Mouse (Mus musculus): ENCODE results near the gene Vps33b. TPM values are rescaled to one million over a fixed set of nuclear protein-coding genes. Genes with fewer than 3 reads are reported as not detected.
A peak's percentile ranks its signal among the peaks of the same experiment; 100 is the strongest.

The Vps33b gene
- polyA plus RNA-seq, 1 experiment from 2014 or later, result 15.5 TPM

GRCm38 (mm10) chr7:80336932-80337331 is 67.5 kb downstream of the Vps33b start:
- Histone ChIP-seq H3K27ac (ENCODE audit: low read depth, low read length) (no peak overlapping the region), H3K4me3 (ENCODE audit: low read length) (no peak overlapping the region), H3K4me1 (ENCODE audit: control insufficient read depth, insufficient read depth, low read length) (peaks cover 10% of the 10 kb centered on the region), H3K36me3 (ENCODE audit: control insufficient read depth, insufficient read depth, low read length) (peaks cover 55% of the 10 kb centered on the region), H3K4me2 (replicated peaks; ENCODE audit: low read depth, low read length) (no peak overlapping the region), H3K9ac (ENCODE audit: low read depth, low read length) (no peak overlapping the region), H3K27me3 (ENCODE audit: control insufficient read depth, insufficient read depth, low read length) (no peaks in the 10 kb centered on the region), H3K9me3 (ENCODE audit: control insufficient read depth, low read length) (0 out of 2 replicates have a peak, but pooled peaks cover 2% of the 10 kb centered on the region)
- no peak for ATAC-seq (ENCODE audit: low FRiP score, low TSS enrichment)
- 88% methylated on average over 3 of the region's 3 CpGs for WGBS

- Histone ChIP-seq H3K9me3 (ENCODE audit: control insufficient read depth, low read length) (no peaks in the 10 kb centered on the region), H3K4me2 (replicated peaks; ENCODE audit: low read depth, low read length) (peak overlapping the region; percentile 55), H3K27ac (ENCODE audit: low read depth, low read length) (no peak overlapping the region), H3K4me3 (ENCODE audit: low read length) (peak overlapping the region; percentile 66), H3K36me3 (ENCODE audit: control insufficient read depth, insufficient read depth, low read length) (peaks cover 34% of the 10 kb centered on the region), H3K4me1 (ENCODE audit: control insufficient read depth, insufficient read depth, low read length) (peaks cover 18% of the 10 kb centered on the region), H3K27me3 (ENCODE audit: control insufficient read depth, insufficient read depth, low read length) (no peaks in the 10 kb centered on the region), H3K9ac (ENCODE audit: low read depth, low read length) (peak overlapping the region; percentile 61)
- ATAC-seq (ENCODE audit: low FRiP score, low TSS enrichment), result no peak
- WGBS, result 7% methylated on average over 17 of the region's 17 CpGs
Measured at GRCm38 (mm10) chr7:80339371-80339770, 69.9 kb downstream of the Vps33b start.

GRCm38 (mm10) chr7:80339793-80340628 is 70.6 kb downstream of the Vps33b start:
- ATAC-seq (ENCODE audit: low FRiP score, low TSS enrichment), result peak; percentile 97
- H3K9me3 ChIP-seq (ENCODE audit: control insufficient read depth, low read length), result no peaks in the 10 kb centered on the region
- peak overlapping the region; percentile 63 for H3K27ac ChIP-seq (ENCODE audit: low read depth, low read length)
- no peaks in the 10 kb centered on the region for H3K27me3 ChIP-seq (ENCODE audit: control insufficient read depth, insufficient read depth, low read length)
- H3K4me3 ChIP-seq (ENCODE audit: low read length), result peak overlapping the region; percentile 66
- H3K9ac ChIP-seq (ENCODE audit: low read depth, low read length), result peak overlapping the region; percentile 61
- peak overlapping the region; percentile 55 for H3K4me2 ChIP-seq (replicated peaks; ENCODE audit: low read depth, low read length)
- peaks cover 28% of the 10 kb centered on the region for H3K36me3 ChIP-seq (ENCODE audit: control insufficient read depth, insufficient read depth, low read length)
- WGBS, result under 1% methylated on average over 45 of the region's 45 CpGs
- peaks cover 18% of the 10 kb centered on the region for H3K4me1 ChIP-seq (ENCODE audit: control insufficient read depth, insufficient read depth, low read length)

GRCm38 (mm10) chr7:80340793-80341192 is 71.3 kb downstream of the Vps33b start, which contains the start of gene Unc45a:
Gene Unc45a, minus strand, starts transcription at chr7:80341005.
- ATAC-seq (ENCODE audit: low FRiP score, low TSS enrichment), result peak; percentile 65
- Histone ChIP-seq H3K9ac (ENCODE audit: low read depth, low read length) (peak within 1 kb of the TSS; percentile 61), H3K4me2 (replicated peaks; ENCODE audit: low read depth, low read length) (peak within 1 kb of the TSS; percentile 55), H3K4me3 (ENCODE audit: low read length) (peak within 1 kb of the TSS; percentile 66), H3K27ac (ENCODE audit: low read depth, low read length) (peak within 1 kb of the TSS; percentile 63), H3K4me1 (ENCODE audit: control insufficient read depth, insufficient read depth, low read length) (peaks cover 18% of the 10 kb centered on the region), H3K9me3 (ENCODE audit: control insufficient read depth, low read length) (peaks cover 3% of the 10 kb centered on the region; the same call in 1 of the 2 replicates), H3K27me3 (ENCODE audit: control insufficient read depth, insufficient read depth, low read length) (no peaks in the 10 kb centered on the region), H3K36me3 (ENCODE audit: control insufficient read depth, insufficient read depth, low read length) (peaks cover 20% of the 10 kb centered on the region)
- 2% methylated on average over 11 of the region's 11 CpGs for WGBS

Other genes starting within 250 kb of the Vps33b start
- gene Zfp710, start 244.8 kb upstream of the Vps33b start, polyA plus RNA-seq (2014; fragmentation: Nextera tagmentation; extraction: Ambion mirVana), result 23.6 and 25.7 TPM in 2 replicates
- 549 and 658 TPM in 2 replicates for gene Idh2, start 154.3 kb upstream of the Vps33b start, polyA plus RNA-seq (2014; fragmentation: Nextera tagmentation; extraction: Ambion mirVana)
- gene Sema4b, start 82.8 kb upstream of the Vps33b start, polyA plus RNA-seq (2014; fragmentation: Nextera tagmentation; extraction: Ambion mirVana), result 13.0 and 19.9 TPM in 2 replicates
- gene Cib1, start 36.8 kb upstream of the Vps33b start, polyA plus RNA-seq (2014; fragmentation: Nextera tagmentation; extraction: Ambion mirVana), result 100 and 139 TPM in 2 replicates
- gene Gdpgp1, start 36.8 kb upstream of the Vps33b start, polyA plus RNA-seq (2014; fragmentation: Nextera tagmentation; extraction: Ambion mirVana), result 3.3 and 5.3 TPM in 2 replicates
- gene Ttll13, start 23.3 kb upstream of the Vps33b start, polyA plus RNA-seq (2014; fragmentation: Nextera tagmentation; extraction: Ambion mirVana), result 0.47 and 1.7 TPM in 2 replicates
- 44.8 and 49.7 TPM in 2 replicates for gene Ngrn, start 8.4 kb upstream of the Vps33b start, polyA plus RNA-seq (2014; fragmentation: Nextera tagmentation; extraction: Ambion mirVana)
- gene Prc1, start 24.8 kb downstream of the Vps33b start, polyA plus RNA-seq (2014; fragmentation: Nextera tagmentation; extraction: Ambion mirVana), result 140 and 158 TPM in 2 replicates
- 15.1 and 15.9 TPM in 2 replicates for gene Rccd1, start 54.8 kb downstream of the Vps33b start, polyA plus RNA-seq (2014; fragmentation: Nextera tagmentation; extraction: Ambion mirVana)
- 17.8 and 27.8 TPM in 2 replicates for gene Unc45a, start 71.4 kb downstream of the Vps33b start, polyA plus RNA-seq (2014; fragmentation: Nextera tagmentation; extraction: Ambion mirVana)
- 19.9 and 22.4 TPM in 2 replicates for gene Hddc3, start 73.5 kb downstream of the Vps33b start, polyA plus RNA-seq (2014; fragmentation: Nextera tagmentation; extraction: Ambion mirVana)
- gene Man2a2, start 101.7 kb downstream of the Vps33b start, polyA plus RNA-seq (2014; fragmentation: Nextera tagmentation; extraction: Ambion mirVana), result 11.9 and 17.2 TPM in 2 replicates
- 10.7 and 11.4 TPM in 2 replicates for gene Fes, start 118.3 kb downstream of the Vps33b start, polyA plus RNA-seq (2014; fragmentation: Nextera tagmentation; extraction: Ambion mirVana)
- 11.3 and 13.6 TPM in 2 replicates for gene Furin, start 135.8 kb downstream of the Vps33b start, polyA plus RNA-seq (2014; fragmentation: Nextera tagmentation; extraction: Ambion mirVana)